Mouse (Mus musculus) layer of hippocampus, postnatal 10 days (tissue): ENCODE results near the gene Dnajb11. TPM values are rescaled to one million over a fixed set of nuclear protein-coding genes. Genes with fewer than 3 reads are reported as not detected.

ENCODE experiments used
- DNase-seq, 2 experiments: peaks; one replicate each; pipeline ENCODE4 v3.0.0; 2021; ENCODE audit warnings: low spot score in 2 of 2
- total RNA-seq, 2 experiments: library from RNA; stranded (reverse); gene quantifications; 2 replicates each; pipeline ENCODE4 v1.2.3; 2021

Gene Dnajb11
- total RNA-seq, 2 experiments from 2014 or later = 64.5 to 66.4 TPM

- DNase-seq = no peak
Measured at GRCm38 (mm10) chr16:22921761-22922160, 64.1 kb downstream of the Dnajb11 start.

GRCm38 (mm10) chr16:22922433-22922832 is 64.8 kb downstream of the Dnajb11 start:
- no peak for DNase-seq

Other genes starting within 250 kb of the Dnajb11 start
- gene Dgkg, start 200.6 kb upstream of the Dnajb11 start, total RNA-seq = 100 to 1,000 TPM; 113 to 120 TPM
- under 1 TPM in 1 of 2 experiments, not detected in 1; 0.40 TPM for gene Crygs, start 46.3 kb upstream of the Dnajb11 start, total RNA-seq
- 10 to 100 TPM; 12.2 to 14.4 TPM for gene Tbccd1, start 176 bp upstream of the Dnajb11 start, total RNA-seq
- not detected for gene Ahsg, start 33.4 kb downstream of the Dnajb11 start, total RNA-seq
- gene Fetub, start 60.5 kb downstream of the Dnajb11 start, total RNA-seq = under 1 TPM; 0.31 to 0.34 TPM
- gene Hrg, start 93.2 kb downstream of the Dnajb11 start, total RNA-seq = not detected
- gene Kng2, start 171.6 kb downstream of the Dnajb11 start, total RNA-seq = not detected
- gene Kng1, start 200.0 kb downstream of the Dnajb11 start, total RNA-seq = not detected
- gene Eif4a2, start 249.6 kb downstream of the Dnajb11 start, total RNA-seq = 100 to 1,000 TPM; 701 to 766 TPM